Mouse (Mus musculus) T-helper 2 cell (primary cell): Measurements from ENCODE around the gene Lin52.

Experiments used
- in situ Hi-C: fragments of 300-600 bp; cut with MboI, MseI; formaldehyde crosslinking; loops from one replicate; pipeline ENCODE4 v1.15.1; 2025; ENCODE audit warnings: high pct_unique_total_duplicates

The Lin52 gene

DNA sequence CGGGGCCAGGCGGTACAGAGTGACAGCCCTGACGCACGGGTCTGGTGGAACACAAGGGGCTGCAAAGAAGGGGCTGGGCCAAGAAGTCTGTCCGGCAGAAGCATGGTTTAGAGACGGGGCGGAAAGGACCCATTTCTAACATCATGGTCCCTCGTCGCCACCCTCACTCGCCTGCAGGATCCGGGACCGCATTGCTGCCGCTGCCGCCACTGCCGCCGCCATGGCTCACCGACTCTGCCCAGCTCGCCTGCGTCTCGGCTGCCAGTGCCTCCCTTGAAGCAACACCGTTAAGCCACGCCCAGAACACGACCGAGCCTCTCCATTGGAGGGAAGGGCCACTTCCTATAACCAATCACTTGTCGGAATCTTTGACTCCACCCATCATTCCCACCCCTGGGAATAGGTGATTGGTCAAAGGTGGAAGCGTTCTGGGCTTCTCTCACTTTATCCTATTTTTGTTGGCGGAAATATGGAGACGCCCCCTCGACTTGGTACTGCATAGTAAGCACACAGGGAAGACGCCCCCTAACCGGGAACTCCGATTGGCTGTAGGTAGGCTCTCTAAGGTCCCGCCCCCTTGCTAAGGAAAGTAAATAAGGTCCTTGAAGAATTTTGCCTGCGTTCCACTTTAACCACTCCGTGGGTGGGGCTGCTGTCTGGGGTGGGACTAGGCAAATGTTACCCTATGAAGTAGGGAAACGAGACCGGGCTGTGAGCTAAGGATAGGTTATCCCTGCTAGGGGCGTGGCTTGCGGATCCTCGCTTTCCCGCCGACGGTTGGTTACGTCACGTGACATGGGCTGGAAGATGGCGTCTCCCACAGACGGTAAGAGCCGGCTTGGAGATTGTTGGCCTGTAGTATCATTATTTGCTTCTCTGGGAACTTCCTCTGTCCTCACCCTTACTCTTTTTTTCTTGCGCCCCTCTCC, at the start of gene Lin52, which contains the start of gene Aldh6a1:
Gene Lin52, plus strand, starts transcription at position 705 of the 929 bp plus-strand sequence.
Gene Aldh6a1, minus strand, starts transcription at position 287 of the 929 bp plus-strand sequence.
- in situ Hi-C loops, result no loop called here

DNA sequence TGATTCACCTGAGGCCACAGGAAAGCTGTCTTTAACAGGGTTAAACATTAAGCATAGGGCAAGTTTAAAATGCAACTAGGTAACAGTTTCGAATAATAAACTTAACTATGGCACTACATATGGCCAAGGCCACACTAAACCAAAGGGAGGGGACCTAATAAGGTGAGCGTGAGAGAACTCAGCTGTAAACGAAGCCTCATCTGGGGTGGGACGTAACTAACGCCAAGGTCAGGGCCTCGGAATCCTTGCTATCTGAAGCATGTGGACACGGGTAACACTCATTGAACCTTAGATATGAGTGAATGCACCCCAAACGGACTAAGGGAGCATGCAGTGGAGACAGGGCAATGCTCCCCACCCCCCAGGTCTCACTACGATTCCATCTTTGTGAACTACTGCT, 48.3 kb upstream of the Lin52 start:
- in situ Hi-C loops, result no loop called here

DNA sequence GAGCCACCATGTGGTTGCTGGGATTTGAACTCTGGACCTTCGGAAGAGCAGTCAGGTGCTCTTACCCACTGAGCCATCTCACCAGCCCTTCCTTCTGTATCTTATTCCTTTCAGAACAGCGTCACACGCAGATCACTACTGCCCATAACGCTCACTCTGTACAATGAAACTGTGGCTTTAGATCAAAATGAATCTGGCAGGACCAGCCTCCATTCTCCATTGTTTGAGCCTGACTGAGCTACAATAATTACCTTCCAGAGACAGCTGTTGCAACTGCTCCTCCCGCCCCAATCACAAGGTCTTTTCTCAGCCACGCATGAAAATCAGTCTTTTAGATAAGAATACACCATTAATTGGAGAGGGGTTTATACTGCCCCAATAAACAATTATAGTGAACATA, 46.7 kb upstream of the Lin52 start:
- in situ Hi-C loops, result no loop called here

DNA sequence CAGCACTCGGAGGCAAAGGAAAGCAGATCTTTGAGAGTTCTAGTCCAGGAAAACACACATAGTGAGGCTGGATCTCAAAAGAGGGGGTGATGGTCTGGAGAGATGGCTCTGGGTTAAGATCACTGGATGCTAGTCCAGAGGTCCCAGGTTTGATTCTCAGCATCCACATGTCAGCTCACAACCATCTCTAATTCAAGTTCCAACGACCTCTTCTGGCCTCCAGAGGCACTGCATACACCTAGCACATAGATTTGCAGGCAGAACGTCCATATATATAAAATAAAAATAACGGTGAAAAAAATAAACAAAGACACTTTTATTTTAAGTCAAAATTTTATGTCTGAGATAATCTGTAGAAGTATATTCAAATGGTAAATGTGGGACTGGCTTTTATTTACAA, 44.0 kb upstream of the Lin52 start:
- in situ Hi-C loops, result no loop called here

DNA sequence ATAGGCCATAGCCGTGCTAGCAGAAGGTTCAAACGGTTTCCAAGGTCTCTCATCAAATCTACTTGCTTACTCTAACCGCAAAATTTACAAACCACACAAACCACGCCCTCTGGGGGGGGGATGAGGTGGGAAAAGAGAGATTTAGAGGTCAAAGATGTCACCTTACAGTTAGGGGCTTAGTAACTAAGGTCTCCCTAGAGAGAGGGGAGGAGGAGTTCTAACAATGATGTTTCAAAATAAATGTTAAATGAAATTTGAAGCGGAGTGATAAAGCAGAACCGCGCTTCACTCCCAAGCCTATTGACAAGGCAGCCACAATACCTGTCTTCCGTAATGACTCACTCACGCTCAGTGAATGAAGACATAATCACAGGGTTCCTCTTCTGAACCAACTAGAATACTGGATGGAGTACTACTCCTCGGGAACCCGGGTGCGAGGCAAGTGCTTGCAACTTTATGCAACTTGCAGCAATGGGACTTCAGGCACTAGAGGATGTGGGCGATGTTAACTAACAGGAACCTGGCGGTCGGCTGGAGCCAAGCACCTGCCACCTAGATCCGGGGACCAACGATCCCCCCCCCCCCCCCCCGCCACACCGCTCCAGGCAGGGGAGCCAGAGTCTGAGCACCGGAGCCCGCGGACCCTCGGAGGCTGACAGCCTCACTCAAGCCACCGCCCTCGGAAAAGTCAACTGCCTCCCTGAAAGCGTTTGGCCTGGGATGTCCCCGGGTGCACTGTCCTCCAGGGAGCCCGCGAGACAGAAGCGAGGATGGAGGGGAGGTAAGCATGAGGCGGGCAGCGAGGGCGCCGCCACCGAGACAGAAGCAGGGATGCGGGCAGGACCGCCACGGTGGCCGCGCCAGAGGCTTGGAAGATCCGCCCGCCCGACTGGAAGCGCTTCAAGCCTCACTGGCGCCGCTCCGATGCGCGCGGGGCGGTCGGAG, 43.1 kb upstream of the Lin52 start:
- in situ Hi-C loops, result no loop called here

DNA sequence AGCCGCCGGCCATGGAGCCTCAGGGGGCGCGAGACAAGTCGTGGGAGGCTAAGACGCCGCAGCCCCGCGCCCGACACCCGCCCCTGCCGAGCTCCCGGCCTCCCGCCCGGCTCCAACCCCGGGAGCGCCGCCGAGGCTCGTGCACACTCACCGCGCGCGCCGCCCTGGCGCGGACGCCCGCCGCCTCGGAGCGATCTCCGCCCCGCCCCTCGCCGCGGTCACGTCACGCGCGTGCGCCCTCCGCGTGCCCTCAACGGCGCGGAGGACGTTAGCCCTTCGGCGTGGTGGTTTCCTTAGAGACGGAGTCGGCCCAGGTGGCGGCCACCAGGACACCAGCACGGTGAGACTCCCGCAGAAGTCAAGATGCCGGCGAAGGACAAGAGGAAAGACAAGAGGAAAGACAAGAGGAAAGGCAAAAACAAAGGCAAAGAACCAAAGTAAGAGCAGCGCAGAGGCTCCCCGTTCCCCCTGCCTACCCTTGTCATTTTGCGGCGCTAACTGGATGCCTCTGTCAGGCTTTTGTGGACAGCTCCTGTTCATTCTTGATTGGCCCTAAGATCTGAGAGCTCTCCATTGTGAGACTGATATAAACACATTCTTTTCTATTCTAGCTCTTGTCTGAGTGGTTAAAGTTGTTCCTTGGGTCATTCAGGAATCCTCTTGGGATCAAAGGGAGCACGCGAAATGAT, 42.3 kb upstream of the Lin52 start, which contains the start of the genes Entpd5 and Bbof1:
Gene Entpd5, minus strand, starts transcription at position 211 of the 689 bp plus-strand sequence.
Gene Bbof1, plus strand, starts transcription at position 253 of the 689 bp plus-strand sequence.
- in situ Hi-C loops, result no loop called here

DNA sequence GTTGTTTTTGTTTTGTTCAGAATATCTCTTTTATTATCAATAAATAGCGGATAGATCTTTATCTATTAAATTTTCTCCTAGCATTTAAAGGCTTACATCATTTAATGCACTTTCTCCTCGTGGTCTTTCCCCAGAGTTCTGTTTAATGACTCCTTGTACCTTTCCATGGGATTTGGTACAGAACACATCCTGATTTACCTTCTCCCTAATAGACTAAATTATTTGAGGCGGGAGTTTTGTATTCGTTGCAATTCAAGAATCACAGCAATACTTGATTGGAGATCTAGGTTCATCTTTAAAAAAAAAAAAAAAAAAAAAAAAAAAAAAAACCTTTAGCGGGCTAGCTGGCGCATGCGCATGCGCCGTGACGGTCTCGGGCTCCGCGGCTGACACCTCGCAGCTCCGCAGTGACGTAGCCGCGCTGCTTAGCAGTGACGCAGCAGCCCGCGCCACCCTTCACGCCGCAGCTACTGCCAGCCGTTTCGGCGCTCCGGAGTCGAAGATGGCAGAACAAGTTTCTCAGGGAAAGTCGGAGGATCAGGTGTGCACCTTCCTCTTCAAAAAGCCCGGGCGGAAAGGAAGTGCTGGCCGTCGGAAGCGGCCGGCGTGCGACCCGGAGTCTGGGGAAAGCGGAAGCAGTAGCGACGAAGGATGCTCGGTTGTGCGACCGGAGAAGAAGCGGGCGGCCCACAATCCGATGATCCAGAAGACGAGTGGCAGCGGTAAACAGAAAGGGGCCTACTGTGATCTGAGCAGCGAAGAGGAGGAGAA, 34.2 kb upstream of the Lin52 start, which contains the start of gene Rnf113a2:
Gene Rnf113a2, plus strand, starts transcription at position 363 of the 771 bp plus-strand sequence.
- in situ Hi-C loops, result no loop called here

DNA sequence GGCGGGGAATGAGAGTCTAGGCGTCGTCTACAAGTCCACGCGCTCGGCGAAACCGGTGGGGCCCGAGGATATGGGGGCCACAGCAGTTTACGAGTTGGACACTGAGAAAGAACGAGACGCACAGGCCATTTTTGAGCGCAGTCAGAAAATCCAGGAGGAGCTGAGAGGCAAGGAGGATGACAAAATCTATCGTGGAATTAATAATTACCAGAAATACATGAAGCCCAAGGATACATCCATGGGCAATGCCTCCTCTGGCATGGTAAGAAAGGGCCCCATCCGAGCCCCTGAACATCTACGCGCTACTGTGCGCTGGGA, 33.7 kb upstream of the Lin52 start:
- in situ Hi-C loops, result no loop called here

DNA sequence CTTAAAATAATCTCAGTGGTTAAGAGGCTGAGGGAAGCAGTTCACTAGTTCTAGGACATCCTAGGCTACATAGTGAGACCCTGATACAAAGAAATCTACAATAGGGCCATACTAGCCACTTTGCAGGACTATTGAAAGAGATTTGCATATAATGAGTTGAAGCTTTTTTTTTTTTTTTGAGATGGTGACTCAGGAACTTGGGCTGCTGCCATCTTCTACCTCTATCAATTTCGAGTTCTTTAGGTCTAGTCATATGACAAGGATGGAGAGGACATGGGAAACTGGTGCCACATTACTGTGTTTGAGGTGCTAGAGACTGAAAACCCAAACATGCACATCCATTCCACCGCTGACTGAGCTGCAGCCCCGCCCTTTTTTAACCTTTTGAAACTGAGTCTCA, 27.2 kb upstream of the Lin52 start:
- in situ Hi-C loops, result no loop called here

DNA sequence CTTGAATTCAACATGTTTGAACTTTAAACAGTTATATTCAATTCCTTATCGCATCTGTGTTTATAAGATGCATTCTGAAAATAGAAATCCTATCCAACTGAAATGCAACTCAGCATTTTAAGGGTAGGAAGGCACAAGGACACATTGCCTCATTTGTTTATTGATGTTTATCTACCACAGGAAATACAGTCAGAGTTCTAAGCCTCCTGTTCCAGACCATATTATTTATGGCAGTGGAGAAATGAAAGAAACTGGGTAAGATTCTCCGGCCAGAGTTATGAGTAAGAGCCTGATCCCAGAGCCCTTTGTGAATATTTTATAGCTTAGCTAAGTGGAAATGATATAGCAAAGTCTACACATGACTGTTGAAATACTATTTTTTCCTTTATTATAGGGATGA, 21.4 kb upstream of the Lin52 start:
- in situ Hi-C loops, result no loop called here

DNA sequence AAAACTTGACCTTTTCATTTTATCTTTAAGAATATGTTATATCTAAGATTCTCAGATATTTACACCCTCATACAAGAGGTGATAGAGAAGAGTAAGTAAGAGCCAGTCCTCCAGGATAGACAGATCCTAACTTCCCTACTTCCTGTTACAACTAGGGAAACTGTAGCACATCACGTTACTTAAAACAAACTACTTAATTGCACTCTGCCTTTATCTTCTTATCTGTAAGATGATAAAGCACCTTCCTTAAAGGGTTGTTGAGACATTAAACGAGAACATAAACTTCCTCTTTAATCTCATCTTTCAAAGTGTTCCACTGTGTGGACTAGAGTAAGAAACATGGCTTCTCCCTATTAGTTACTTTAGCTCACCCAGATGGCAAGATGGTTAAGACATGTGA, 12.5 kb upstream of the Lin52 start:
- in situ Hi-C loops, result no loop called here

DNA sequence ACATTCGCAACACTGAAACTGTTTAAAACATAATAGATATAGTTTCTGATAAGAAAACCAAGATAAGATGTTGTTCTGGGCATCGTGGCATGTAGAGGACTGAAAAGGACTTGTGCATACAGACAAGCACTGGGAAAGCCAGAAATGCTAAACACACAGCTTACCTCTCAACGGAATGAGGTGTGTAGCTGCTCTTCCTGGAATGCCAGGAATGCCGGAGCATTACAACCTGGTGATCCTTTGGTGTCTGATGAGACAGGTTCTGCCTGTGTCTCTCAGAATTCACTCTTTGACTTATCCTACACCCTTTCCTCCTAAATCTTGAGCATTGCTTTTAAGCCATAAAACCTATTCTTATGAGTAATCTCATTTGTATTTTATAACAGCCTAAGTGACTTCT, 8.7 kb upstream of the Lin52 start:
- in situ Hi-C loops, result no loop called here

DNA sequence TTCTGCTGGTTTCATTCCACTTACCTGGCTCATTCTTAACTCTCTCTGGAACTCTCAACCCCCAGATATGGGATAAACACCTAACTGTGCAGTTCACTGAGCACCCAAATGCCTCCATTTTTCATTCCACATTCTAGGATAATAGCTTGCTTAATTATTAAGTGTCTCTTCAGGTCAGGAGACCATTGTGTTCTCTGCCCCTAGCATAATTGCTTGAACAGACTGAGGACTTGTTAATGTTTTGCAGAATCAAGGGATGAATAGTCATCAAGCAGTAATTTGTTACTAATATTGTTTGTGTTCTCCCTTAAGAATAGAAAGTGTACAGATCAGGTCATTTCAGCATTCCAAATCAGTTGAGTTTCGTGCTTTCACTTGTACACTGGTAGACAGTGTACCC, 3.8 kb upstream of the Lin52 start:
- in situ Hi-C loops, result no loop called here

DNA sequence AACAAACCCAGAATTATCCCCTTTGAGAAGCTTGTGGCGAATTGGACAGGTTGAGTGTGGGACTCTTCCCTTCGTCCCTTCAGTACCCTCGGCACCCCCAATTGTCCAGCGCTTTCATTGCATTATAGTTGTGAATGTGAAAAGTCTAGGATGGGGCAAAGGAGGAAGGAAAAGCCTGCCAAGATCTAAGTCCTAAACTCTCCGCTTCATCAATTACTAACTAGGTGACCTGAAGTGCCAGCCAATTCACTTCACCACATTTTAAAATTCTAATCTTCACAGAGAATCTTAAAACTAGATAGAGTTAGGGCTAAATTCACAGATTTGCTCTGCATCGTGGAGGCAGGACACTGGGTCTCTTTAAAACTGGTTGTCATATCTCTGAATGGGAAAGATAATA, 3.0 kb upstream of the Lin52 start:
- in situ Hi-C loops, result no loop called here

DNA sequence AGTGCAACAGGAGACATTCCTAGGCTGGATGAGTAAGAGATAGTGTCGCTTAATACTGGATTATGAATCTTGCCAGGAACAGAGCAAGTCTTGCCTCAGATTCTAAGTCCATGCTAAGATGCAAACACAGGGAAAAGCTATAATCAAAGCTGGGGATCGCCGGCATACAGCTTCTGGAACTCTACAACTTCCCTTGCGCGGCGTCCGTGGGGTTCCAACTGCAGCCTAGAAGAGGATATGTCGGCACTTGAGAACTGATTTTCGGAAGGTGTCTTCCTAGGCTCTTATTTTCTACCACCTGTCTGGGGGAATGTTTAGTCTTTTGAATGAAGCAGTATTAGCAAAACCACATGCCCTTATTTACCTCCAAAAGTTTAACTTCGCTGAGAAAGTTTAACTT, 1.3 kb upstream of the Lin52 start:
- in situ Hi-C loops, result no loop called here

DNA sequence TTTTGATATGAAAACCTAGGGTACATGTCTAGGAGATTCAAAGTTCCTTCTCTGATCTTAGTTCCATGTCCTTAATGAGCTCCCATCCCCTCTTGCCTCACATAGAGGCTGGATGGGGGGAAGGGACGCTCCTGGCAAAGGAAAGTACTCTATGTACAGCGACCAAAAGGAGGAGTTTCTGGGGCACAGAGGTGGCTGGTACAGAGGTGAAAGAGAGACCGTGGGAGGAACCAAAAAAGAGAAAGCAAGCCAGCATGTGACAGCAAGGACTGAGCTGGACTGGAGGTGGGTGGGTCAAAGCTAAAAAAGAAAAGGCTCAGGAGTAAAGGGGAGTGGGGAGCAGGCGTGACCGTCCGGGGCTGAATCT, 888 bp upstream of the Lin52 start:
- in situ Hi-C loops, result no loop called here

DNA sequence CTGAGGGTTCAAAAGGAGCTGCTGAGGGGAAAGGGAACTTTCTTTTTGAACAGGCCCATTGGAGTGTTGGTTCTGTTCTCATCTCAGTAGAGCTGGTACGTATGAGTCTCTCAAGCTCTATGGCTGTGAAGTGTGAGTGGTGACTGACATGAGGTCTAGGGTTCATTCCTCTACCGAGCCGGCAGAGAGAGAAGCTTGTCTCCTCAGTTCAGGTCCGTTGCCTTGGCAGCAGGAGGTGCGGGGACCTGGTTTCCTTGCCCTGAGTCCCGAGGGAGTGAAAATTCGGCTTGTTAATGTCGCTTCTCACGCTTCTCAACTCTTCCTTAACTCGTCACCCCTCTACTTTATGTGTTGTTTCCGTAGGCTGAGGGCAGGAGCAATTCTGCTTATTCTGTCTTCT, 579 bp downstream of the Lin52 start:
- in situ Hi-C loops, result no loop called here

DNA sequence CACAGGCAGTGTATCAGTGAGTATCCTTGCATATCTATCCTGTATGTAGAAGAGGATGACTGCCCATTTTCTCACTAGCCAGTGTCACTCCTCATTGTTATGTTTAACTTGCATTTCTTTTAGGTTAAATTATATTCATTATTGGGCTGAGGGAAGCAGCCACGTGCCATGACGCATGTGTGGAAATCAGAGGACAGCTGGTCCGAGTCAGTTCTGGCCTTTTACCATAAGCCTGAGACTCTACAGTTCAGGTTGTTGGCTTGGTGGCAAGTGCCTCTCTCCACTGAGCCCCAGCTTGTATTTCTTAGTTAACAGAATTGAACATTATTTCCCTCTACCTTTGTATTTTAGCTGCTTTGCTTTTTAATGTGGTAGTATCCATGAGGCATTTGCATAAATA, 5.7 kb downstream of the Lin52 start:
- in situ Hi-C loops, result no loop called here

DNA sequence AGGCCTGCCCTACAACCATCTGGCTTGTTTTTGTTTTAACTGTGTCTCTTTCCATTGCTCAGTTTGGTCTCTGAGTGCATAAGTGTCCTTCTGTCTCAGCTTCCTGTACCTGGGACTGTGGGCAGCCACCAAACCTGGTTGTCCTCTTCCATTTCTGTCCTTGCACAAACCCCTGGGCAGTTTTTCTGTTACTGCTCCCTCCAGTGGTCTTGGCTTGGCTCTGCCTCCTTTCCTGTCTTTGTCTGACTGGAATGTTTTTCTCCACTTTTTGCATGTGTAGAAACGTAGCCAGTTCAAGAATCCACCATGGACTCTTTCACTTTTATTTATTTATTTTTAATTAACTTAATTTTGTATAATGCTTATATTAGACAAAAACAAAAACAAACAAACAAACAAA, 8.6 kb downstream of the Lin52 start:
- in situ Hi-C loops, result no loop called here

DNA sequence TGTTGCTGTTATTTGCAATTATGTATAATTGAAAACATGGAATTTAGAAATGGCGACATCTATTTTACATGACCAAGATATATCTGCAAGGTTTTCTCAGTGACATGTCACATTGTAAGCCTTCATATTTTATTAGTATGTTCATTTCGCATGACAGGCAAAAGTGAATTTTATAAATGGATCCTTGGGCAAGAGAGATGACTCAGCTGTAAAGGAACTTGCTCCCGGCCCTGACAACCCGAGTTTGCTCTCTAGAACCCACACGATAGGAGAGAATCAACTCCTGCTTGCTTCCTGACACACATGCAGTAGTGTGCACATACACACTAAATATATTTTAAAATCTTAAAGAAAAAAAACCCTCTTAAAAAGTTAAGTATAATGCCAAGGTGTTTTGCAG, 10.2 kb downstream of the Lin52 start:
- in situ Hi-C loops, result no loop called here

DNA sequence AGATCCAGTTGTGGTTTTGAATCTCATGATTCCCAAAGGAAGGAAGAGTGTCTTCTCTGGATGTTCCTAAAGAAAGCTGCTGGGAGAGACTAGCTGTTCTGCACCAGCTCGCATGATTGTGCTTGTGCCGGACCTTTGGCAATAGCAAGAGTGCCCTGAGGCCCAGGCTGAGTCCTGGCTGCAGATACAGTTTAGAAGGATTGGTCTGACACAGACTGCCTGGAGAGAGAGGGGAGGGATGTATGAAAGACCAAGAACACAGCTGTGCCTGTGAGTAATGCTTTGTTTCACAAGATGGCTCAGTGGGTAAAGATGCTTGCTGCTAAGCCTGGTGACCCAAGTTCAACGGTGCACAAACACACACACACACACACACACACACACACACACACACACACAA, 11.6 kb downstream of the Lin52 start:
- in situ Hi-C loops, result no loop called here
